Mouse (Mus musculus): ENCODE measurements around the gene Ntm.

Ntm gene

DNA sequence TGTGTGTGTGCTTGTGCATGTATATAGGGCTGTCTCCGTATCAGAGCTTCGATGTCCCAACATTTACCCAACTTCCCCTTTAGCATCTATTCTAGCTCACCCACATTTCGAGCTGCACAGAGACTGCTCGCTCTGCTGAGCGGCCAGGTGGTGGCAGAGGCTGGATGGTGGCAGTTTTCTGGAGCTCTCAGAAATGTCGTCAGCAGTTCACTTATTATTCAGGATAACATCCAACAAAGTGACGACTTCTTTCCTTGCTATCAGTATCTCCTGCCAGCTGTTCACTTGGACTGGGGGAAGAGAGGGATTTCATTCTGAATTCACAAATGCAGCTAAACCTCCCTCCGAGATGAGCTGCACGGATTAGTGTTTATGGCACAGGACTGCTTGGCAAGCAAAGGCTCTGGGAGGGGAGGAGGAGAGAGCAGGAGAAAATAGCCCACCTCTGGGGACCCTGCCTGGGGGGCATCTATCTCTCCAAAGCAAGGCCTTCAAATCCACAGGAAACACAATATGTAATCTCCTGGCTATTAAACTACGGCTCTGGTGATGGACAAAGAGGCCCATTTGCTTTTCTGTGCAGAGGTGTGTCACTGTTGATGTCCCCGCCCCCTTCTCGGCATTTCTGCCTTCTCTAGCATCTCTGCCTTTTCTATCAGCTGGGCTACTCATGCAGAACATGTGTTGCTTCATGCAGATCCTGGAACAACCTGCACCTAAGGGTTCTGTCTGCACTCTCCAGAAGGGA is 159.8 kb downstream of the Ntm start:
- in situ Hi-C loops (cut with MboI, MseI) = no loop called here

DNA sequence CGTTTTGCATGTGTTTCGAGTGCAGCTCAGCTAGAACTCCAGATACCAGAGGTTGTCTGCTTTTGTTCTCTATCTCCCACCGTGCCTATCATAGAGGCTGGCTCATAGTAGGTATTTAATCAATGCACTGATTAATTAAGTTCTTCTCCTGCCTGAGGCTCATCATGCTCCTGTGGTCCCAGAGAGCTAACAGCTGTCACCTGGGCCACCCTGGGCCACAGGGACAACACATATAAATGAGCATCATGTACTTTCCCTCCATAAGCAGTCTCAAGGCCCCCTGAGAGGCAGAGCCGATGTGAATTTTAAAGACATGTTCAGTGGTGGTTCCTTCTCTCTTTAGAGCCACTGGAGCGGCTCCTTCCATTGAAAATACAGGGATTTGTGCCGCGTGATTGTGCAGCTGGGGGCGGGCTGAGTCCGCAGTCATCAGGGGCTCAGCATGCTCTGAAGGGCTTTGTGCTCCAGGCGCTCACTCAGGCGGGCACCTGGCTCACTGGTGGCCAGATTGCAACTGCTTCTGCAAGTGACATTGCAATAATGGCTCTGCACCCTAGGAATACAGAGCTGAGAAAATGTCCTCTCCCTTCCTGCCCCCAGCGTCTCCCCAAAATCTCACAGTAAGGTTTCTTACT is 160.8 kb downstream of the Ntm start:
- in situ Hi-C loops (cut with MboI, MseI) = no loop called here

- in situ Hi-C loops (cut with MboI, MseI) = no loop called here
Observed at GRCm38 (mm10) chr9:29796281-29796680, 166.7 kb downstream of the Ntm start.

DNA sequence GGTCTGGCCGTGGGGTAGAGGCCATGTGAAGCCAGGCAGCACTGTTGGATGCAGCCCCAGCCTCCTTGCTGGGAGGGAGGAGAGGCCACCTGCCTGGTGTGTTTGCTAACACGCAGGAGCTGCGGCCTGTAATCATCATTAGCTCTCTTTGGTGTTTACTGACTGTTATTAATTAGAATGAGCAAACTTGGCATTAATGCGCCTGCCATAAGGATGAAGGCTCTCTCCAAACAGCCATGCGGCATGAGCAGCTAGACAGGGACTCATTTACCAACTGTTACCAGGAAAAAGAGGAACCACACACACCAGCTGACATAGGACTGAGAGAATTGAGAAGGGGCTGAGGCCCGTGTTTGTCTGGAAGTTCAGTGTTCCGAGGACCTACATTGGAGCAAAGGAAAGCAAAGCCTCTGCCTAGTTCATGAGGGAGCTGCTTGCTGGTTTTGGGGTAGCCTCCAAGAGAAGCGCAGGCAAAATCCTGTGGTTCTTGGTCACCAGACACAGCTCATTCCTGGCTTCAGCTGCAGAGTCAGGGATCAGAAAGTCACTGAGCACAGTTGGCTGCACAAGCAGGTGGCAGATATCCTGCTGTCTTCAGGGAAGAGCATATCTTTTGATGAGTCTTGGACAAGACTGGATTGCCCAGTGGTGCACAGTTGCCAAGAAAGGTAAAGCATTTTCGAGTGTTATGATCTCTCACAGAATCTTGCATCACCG is 171.6 kb downstream of the Ntm start:
- in situ Hi-C loops (cut with MboI, MseI) = no loop called here

DNA sequence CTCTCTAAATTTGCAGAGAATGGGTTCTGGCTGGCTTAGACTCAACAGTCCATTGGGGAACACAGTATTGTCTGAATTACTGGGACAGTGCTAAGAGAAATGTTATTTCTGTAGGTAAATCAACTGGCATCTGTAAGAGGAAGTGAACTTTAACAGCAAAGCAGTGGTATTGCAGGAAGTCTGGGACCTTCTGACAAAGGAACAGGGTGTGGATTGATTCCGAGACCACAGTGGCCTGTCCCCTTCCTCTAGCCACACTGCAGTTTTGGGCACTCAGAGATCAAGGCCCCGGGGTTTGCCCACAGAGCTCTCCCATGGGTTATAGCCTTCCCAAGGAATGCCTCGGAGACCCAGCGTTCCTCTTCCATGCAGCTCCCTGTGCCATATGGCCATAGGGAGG is 172.9 kb downstream of the Ntm start:
- in situ Hi-C loops (cut with MboI, MseI) = no loop called here

DNA sequence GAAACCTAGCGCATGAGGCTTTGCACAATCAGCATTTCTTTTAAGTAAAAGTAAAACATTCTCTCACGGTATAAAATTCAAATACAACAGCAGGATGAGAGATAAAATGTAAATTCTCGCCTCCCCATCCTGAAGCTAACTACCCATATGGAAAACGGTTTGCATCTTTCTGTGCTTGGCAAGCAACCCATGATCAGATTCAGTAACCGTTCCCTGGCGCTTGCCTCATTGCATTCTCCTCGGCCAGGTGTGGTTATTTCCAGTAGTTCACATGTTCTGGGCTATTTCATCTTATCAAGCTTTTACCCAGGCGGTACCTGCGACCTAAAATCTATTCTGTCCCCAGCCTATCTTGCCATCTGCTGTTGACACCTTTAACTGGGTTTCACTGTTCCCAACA is 174.1 kb downstream of the Ntm start:
- in situ Hi-C loops (cut with MboI, MseI) = no loop called here

DNA sequence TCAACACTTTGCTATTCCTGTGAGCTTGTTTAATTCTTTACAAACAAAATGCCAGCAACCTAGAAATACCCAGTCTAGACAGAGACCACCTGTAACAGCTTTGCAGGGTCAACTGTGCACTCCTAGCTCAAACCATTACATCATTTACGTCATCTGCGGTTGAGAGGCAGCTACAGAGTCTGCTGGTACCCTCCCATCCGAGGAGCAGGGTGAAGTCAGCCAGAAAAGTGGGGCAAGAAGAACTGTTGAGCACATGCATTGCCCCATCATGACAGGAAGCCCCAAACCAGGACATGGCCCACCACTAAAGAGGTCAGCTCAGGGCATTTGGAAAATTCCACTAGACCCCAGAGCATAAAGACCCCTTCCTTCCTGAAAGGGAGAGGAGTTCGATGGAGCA is 175.5 kb downstream of the Ntm start:
- in situ Hi-C loops (cut with MboI, MseI) = no loop called here

GRCm38 (mm10) chr9:29782697-29783096 is 180.2 kb downstream of the Ntm start:
- in situ Hi-C loops (cut with MboI, MseI) = no loop called here

DNA sequence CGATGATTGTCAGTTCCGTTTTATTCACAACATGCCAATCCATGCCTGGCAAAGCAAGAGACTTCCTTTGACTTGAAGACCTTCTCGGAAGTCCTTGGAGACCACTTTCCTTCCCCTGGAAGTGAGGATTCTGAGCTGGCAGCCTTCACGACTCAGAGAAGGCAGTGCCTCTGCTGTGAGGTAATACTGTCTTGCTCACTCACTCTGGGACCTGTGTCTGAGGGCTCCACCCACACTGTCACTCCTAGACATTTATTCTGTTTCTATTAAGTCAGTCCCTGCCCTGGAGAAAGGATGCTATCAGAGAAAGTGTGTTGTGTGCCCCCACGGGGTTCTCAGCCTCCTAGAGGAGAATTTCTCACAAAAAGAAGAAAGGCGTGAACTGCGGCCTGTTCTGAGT is 183.2 kb downstream of the Ntm start:
- in situ Hi-C loops (cut with MboI, MseI) = no loop called here

DNA sequence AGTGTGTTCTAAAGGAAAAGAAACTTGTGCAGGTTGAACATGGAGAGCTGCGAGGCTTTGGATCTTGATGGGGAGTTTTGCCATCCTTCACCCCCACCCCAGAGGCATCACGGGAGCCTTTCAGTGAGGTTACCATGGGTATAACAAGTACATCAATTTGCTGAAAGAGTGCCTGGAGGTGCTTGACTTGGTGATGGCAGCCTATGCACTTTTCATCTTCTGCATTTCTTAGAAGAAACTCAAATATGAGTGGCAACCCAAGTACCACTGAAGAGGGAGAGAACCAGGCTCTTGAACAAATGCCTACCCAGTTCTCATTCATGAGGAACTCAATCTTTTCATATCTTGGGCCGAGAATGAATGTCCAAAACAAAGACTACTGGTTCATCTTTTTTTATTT is 186.0 kb downstream of the Ntm start:
- in situ Hi-C loops (cut with MboI, MseI) = no loop called here

- in situ Hi-C loops (cut with MboI, MseI) = no loop called here
Observed at GRCm38 (mm10) chr9:29776542-29776941, 186.4 kb downstream of the Ntm start.

GRCm38 (mm10) chr9:29776030-29776429 is 186.9 kb downstream of the Ntm start:
- in situ Hi-C loops (cut with MboI, MseI) = no loop called here

DNA sequence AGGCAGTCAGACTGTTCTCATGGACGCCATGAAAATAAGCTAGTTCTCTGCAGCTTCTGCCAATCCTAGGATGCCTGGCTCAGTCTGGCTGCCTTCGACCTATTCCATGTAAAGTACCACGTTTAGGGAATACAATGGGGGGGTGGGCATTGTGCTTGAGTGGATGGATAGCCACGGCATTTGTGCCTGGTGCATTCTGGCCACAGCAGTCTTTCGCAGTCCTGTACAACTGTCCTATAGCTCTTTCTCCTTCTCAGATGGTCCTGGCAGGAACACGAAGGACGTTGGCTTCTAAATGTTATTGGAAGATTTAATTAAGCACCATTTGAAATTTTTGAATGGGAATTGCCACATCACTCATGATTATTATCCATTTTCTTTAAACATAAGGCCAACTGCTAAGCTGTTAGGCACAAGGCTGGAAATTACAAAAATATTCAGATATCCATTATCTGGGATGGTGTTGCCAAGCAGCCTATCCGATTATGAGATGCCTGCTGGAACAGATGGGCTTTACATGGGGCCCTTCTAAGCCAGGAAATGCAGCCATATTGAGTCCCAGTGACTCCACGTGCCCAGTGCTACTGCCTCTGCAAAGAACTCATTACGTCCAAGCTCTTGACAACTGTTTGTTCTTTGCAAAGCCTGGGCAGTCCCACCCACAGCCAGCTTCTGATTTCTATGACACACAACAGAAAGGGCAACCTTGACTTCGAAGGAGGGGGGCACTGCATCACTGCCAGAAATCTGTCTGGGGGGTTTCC is 190.1 kb downstream of the Ntm start:
- in situ Hi-C loops (cut with MboI, MseI) = no loop called here

- in situ Hi-C loops (cut with MboI, MseI) = no loop called here
Observed at GRCm38 (mm10) chr9:29771870-29772269, 191.1 kb downstream of the Ntm start.

- in situ Hi-C loops (cut with MboI, MseI) = no loop called here
Observed at GRCm38 (mm10) chr9:29771071-29771785, 191.7 kb downstream of the Ntm start.

- in situ Hi-C loops (cut with MboI, MseI) = no loop called here
Observed at GRCm38 (mm10) chr9:29769361-29769760, 193.6 kb downstream of the Ntm start.

DNA sequence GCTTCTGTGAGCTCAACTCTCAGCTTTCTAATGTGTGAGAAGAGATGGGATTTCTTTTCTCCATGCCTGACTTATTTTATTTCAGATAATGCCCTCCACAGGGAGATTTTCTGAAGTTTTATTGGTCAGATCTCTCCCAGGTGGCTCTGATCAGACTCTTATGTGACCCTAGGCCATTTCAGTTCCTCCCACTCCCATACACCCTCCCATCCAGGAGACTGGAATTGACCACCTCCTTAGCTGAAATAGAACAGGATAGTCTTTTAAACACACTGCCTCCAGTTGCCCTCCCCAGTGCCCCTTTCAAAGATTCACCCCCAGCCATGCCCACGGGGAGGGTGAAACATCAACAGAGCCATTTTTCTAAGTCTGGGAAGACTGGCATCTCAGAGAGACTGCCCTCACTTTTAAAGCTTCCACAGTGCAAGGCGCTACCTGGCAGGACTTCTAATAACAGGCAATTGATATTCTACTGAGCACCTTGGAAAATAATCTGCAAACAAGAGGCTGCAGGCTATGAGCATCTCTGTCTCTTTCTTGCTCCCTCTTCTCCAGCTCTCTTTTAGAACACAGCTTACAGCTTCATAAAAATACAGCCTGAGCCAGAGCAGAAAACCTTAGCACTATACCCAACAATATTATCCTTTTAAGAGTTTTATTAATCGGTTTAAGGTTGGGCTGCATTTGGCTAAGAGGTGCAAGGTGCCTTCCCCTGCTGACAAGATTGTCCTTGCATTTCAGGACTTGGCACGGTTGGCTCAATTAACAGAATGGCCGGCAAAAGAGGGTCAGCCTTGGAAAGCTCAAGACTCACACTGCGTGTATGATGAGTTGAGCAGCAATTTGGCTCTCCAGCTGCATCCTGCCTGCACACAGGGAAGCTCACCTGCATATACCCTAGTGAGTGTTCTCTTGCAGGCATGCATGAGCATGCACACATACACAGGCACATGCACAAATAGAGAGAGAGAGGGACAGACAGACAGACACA is 196.7 kb downstream of the Ntm start:
- in situ Hi-C loops (cut with MboI, MseI) = no loop called here

DNA sequence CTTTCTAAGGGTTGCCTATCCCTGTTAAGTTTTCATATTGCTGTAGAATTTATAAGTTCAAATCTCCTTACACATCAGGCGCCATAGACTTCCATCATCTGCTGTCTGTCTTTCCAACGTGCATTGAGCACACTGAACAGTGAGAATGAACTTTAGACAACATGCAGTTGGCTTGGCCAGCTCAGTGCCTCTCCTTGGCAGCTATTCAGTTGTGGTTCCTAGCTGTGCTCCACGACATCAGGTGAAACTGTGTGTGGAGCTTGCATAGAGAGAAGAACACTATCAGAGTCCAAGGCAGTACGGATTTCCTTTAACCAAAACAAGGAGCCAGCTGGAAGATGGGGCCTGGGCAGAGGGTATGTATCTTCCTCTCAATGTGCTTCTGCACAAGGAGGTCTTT is 199.6 kb downstream of the Ntm start:
- in situ Hi-C loops (cut with MboI, MseI) = no loop called here

- in situ Hi-C loops (cut with MboI, MseI) = no loop called here
Observed at GRCm38 (mm10) chr9:29761952-29762586, 200.9 kb downstream of the Ntm start.

- in situ Hi-C loops (cut with MboI, MseI) = no loop called here
Observed at GRCm38 (mm10) chr9:29761511-29761910, 201.4 kb downstream of the Ntm start.
